Mouse (Mus musculus) adrenal gland, postnatal 4 days (tissue): ENCODE results near the gene Tbce. TPM values are rescaled to one million over a fixed set of nuclear protein-coding genes. Genes with fewer than 3 reads are reported as not detected.

ENCODE experiments used
- DNase-seq, 2 experiments: peaks; one replicate each; pipeline ENCODE4 v3.0.0; 2021 to 2022; ENCODE audit warnings: low spot score in 2 of 2, mixed read lengths in 2 of 2
- long read RNA-seq, 2 experiments: library from polyadenylated mRNA; stranded (forward); transcript quantifications; one replicate each; pipeline ENCODE4 v2.0.0; 2021
- total RNA-seq, 2 experiments: library from RNA; stranded (reverse); gene quantifications; 2 replicates each; pipeline ENCODE4 v1.2.3; 2021

The Tbce gene
- total RNA-seq: 10 to 100 TPM; 62.0 to 63.5 TPM
- long read RNA-seq, experiment 1, transcript Tbce-201 (17 exons, 1,844 nt): major isoform, 9 of 20 reads
- long read RNA-seq, experiment 1, partial matches to known transcripts: 3 of 20 reads
- long read RNA-seq, experiment 1, other reads (novel, unspliced or antisense): 5 of 20 reads
- long read RNA-seq, experiment 2, transcript Tbce-201 (17 exons, 1,844 nt): major isoform, 15 of 37 reads
- long read RNA-seq, experiment 2, partial matches to known transcripts: 4 of 37 reads
- long read RNA-seq, experiment 2, other reads (novel, unspliced or antisense): 15 of 37 reads

DNA sequence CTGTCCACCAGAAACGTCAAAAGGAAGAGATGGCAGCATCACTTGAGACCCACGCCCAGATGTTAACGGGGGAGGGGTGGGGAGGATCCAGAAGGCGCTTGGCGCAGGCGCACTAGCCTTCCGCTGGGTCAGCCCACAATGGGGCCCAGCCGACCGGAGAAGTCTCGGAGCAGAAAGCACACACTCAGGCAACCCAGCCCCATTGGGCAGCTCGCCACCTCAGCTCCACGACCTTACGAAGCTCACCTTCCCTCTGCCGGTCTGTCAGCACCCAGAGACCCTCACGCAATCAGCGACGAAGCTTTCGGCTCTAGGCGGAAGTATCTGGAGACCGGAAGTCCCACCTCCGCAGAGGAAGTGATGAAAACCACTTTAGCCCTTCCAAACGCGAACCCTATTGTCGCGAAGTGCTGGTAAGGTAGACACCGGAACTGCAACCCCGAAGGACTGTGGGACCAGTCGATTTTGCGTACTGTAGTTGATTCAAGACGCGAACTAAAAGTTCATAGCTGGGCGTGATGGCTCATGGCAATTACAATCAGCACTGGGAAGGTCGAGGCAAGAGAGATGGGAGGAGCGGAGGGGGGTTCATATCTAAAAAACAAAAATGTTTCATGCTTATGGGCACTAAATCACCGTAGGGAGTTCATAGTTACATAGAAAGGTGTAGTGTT is at the start of gene Tbce:
Gene Tbce (minus strand): TSS at position 347 of the 674 bp plus-strand sequence.
- DNase-seq: peak; percentile 74 to 81

DNA sequence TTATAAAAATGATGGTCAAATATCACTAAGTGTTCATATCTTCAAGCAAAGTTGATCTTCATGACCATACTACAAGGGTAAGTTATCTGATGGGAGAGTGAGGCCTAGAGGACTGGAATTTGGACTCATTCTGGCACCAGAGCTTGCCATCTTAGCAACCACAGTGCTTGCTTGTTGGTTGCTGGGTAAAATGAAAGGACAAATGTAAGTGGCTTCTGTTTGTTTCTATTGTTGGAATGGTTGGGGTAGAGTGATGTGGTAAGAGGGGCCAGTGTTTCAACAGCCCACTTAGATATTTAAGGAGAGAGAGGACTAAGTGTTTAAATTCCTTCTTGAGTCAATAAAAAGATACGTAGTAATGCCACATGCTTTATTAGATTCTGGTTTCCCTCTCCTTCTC is 49.2 kb upstream of the Tbce start:
- no peak for DNase-seq

DNA sequence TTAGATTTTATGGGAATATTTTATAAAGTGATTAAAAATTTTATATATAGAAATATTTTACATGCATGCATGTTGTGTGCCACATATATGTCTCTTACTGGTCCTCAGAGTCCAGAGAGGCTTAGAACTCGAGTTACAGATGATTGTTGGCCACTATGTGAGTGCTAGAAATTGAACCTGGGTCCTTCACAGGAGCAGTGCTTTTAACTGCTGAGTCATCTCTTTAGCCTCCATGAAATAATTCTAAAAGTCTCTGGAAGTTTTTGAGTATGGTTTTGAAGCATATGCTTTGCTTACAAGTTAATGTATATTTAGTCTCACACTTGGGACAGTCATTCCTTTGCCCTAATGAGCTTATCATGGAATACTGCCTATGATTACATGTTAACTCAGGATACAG is 35.9 kb upstream of the Tbce start:
- no peak for DNase-seq

DNA sequence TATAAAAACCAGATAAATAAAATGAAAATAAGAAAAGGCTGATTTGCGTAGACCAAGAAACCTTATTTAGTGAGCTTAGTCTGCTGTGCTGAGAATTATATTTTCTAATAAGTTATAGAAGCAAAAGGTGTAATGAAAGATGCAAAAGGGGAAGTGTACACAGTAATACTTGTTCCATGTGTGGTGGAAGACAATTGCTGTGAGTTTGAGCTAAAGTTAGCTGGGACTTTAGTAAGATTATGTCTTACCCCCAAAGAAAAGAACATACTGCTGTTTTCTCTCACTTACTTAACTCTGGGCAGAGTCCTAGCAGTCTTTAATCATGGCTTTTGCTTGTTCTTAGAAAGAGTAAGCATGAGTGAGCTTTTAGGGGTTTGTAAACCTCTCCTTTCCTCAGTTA is 34.9 kb upstream of the Tbce start:
- no peak for DNase-seq

DNA sequence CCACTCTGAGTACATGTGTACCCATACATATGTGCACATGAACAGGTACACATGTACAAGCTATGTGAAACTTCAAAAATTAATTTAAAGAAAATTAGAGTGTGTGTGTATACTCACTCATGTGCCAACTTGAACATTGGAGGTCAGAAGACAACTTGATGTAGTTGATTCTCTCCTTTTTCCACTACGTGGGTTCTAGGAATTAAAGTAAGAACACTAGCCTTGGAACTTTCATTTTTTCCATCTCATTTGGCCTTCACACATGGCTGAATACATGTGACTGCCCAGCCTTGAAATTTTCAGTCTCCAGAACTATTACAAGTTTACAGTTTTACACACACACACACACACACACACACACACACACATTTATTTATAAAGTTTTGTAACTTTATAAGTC is 29.9 kb upstream of the Tbce start:
- DNase-seq: no peak

DNA sequence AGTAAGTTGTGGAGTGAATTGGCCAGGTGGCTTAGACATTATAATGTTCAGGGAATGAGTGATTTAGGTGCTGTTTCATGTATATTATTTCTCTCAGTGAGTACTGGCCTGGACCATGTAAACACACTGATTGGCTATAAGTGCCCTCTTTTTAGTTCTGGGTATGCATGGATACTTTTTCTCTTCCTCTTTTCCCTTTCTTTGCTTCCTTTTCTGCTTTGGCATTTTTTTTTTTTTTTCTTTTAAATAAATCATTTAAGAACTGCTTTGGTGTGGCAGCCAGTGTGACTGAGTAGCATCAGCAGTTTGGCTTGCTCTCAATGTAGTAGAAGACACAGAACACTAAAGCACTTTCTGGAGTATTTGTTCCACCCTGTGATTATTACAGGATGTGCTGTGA is 28.6 kb upstream of the Tbce start:
- DNase-seq: no peak

DNA sequence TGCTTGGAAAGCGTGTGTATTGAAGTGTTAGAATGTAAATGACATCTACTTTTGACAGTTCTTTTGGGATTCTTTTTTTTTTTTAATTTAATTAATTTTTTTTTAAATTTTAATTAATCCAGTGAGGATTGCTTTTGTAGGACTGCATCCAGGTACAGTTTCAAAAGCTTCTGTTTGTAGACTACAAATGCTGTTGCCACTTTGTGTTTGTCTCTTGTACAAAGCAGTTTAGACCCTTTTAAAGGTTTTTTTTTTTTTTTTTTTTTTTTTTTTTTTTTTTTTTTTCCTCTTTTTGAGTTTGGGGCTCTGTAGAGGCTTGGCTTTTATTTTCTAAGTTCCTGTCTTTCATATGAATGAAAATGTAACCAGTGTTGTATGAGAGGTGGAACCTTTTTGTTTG is 26.3 kb upstream of the Tbce start:
- no peak for DNase-seq

DNA sequence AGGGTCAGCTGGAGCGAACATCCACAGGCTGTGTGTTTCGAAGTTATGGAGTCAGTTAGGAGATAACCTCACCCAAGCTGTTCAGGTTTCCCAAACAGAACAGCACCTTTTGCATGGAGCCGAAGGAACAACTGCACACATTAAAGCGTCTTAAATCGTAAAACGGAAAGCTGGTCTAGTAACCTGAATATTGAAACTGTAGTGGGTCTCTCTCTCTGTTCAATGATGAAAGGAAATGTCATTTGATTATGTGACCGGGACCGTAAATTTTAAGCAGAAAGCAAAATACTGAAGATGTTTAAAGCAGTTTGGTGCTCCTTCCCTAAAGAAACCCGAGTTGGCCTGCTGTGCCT is 25.6 kb upstream of the Tbce start:
- DNase-seq: no peak

DNA sequence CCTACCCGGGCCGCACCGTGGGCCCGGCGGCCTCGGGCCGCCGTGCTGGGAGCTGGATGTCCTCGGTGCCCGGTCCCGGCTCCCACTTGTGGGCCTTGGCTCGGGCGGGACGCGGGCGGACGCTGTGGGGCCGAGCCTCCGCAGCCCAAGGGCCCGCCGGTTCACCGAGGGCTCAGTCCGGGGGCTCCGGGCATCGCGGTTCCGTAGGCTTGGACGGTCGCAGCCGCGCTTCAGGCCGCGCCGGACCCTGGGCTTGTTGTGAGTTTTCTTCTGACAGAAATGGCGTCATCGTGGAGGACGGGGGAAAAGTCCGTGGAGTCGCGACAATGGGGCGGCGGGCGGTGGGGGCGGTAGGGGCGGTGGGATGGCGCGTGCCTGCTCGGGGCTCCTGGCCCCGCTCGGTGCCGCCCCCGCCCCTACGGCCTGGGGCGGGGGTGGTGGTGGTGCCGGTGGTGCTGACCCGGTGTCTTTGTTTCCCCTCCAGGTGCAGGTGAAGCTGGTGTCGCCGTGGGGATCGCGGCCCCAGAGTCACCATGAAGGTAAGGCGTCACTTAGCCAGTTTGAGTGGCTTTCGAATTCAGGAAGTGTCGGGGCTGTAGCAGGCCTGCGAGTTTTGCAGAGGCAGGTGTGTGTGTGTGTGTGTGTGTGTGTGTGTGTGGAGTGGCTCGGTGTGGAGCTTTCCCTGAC is 25.0 kb upstream of the Tbce start:
- peak; percentile 12 to 14 for DNase-seq

DNA sequence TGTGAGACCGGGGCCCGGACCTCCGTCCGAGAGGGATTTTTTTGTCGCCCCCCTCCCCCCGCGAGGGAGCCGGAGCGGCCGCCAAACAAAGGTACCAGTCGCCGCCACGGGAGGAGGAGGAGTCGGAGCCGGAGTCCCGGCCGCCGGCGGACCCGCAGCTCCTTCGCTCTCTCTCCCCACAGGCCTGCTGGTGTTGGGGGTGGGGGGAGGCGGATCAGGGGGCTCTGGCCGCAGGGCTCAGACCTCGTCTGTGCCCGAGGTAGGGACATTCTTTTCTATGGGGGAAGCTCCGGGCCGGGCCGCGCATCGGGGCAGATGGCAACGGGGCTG is 24.5 kb upstream of the Tbce start:
- no peak for DNase-seq

DNA sequence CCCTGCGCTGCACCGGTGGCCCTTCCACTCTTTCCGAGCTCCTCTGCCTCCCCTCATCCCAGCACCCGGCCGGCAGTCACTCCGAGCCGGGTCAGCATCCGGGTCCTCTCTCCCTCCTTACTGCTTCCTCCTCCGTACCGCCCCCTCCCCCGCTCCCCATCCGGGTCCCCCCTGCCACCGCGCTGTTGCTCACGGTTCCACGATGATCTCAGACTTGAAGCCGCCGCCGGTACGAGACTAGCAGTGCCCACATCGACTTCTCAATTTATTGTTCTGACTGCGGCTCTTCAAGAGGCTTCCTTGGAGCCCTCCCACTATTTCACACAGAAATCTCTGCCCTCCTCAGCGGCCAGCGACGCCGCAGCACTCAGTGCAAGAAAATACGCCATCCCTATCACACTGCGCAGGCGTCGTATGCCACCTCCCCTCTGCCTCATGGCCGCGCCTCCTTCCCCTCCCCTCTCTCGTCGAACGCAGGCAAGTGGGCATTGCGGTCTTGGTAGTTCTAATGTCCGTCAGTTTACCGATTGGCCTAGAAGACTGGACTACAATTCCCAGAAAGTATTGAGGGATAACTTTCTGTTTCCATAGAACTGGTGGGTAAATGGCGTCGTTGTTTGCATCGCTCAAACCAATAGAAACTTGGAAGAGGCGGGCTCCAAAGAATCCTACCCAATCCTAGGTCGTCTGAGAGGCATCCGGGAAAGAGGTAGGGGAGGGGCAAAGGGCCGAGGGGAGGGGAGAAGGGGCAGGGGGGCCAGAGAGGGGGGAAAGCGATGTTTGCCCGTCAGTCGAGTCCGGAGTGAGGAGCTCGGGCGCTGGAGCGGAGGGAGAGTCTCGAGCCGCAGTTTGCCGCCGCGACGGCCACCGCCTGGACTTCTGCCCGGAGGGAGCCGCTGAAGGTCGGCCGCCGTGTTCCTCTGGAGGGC is 23.8 kb upstream of the Tbce start, which contains the start of the genes Arid4b and Ggps1:
Gene Arid4b (plus strand): TSS at position 220 of the 929 bp plus-strand sequence.
Gene Ggps1 (minus strand): TSS at position 476 of the 929 bp plus-strand sequence.
- DNase-seq: peak; percentile 65 to 90

DNA sequence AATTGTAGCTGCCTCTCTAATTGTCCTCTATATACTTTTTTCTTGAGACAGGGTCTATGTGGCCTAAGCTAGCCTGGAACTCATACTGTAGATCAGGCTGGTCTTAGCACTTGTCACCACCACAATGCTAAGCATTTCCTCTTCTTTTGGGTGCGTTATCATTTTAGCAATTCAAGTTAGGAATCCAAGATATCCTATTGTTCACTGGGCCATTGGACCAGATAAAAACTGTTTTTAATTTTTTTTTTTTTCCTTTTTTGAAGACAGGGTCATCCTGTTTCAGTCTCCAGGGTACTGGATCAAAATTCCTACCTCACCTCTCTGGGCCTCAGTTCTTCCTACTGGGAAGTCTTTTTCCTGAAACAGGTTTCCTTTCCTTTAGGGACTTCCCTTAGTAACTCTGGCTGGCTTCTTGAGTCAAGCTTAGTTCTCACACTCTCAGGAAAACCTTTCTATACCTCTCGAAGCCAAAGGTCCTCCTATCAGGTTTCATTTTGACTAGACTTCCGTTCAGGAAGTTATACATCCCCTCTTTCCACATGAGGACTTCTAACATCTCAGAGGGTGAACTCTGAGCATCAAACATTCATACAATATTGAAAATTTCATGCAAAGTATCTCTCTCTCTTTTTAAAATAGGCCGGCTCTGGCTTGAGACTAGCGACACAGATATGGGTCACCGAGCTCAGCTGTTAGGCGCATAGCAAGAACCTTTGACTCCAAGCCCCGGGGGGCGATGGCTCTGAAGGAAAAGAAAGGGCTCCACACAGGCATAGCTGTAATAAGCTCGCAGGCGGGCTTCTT is 23.0 kb upstream of the Tbce start:
- DNase-seq: no peak

DNA sequence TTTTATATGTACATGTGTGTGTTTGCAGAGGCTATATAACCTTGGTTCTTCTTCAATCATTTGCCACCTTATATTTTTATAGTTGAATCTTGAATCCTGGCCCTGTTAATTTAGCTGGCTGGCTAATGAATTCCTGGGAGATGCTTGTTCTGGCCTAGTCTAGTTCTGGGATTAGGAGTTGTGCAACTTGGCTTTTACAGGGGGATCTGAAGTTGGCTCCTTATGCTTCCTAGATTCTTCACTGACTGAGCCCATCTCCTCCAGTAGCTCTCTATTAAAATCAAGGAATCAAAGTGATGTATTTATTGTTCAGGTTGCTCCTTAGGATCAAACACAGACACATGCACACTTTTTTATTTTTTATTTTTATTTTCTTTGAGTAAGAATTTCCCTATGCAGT is 20.1 kb upstream of the Tbce start:
- DNase-seq: no peak

DNA sequence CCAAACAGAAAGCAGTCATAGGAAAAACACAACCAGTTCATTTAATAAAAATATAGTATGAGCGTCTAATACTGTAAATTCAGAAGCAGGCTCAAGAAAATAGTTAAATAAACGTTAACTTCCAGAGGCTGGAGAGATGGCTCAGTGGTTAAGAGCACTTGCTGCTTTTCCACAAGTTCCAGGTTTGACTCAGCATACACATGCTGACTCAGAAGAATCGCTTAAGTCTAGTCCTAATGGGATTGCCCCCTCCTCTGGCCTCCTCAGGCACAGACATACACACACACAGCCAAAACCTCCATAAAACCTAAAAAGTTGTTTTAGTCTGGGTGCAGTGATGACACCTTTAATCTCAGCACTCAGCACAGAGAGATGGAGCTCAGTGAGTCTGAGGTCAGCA is 17.4 kb upstream of the Tbce start:
- DNase-seq: no peak

DNA sequence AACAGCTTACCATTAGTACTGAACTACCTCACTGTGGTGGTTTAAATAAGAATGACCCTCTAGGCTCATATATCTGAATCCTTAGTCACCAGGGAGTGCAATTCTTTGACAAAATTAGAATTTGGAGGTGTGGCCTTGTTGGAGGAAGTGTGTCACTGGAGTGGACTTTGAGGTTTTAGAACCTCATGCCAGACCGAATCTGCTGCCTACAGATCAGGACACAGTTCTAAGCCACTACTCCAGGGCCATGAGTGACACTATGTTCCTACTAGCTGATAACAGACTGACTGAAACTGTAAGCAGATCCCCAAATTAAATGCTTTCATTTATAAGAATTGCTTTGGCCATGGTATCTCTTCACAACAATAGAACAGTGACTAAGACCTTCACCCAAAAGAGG is 10.4 kb upstream of the Tbce start:
- no peak for DNase-seq

DNA sequence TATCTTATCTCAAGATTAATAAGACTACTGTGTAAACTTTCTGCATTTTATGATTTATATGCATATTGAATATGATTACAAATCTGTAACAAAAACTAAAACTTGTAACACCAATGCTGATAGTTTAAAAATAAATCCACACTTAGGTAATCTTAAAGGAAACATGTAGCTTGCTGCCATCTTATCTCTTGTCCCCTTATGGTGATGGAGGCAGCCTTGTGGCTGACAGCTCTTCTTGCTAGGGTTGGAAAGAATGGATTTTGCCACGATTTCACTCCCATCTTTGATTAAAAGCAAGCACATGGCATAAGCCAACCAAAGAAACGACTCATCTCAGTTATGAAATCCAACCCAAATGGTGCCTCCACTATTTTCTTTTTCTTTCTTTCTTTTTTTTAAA is 5.1 kb upstream of the Tbce start:
- no peak for DNase-seq

DNA sequence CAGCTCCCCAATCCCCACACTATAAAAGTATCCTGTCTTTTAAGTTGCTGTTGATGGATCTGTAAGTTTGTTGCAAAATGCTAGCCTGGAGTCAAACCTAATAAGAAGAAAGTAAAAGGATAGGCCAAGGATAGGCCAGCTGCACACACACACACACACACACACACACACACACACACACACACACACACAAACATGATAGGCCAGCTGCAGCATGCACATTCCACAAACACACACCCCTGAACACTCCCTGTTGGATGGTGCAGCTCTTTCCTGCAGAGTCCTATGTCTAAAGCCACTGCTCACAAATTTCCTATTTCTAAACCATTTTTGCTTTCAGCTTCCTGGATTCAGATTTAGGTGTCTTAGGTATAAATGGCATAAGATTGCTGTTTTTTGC is 4.4 kb upstream of the Tbce start:
- DNase-seq: no peak

DNA sequence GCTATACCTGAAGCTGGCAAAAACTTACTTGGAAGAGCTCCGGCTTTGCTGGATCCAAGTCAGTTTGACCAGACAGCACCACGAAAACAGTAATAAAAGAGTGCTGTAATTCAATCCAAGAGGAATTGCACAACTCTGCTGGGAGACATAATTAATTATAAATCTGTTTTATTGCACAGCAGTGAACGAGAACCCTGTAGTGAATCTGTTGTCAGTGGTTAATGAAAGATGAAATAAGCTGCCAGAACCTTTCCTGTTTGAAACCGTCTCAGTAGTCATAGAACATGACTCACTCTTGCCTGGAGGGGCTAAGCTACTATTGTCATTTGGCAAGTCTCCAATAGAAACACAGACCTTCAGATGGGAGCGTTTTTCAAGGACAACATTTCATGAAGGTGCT is 748 bp upstream of the Tbce start:
- DNase-seq: no peak

DNA sequence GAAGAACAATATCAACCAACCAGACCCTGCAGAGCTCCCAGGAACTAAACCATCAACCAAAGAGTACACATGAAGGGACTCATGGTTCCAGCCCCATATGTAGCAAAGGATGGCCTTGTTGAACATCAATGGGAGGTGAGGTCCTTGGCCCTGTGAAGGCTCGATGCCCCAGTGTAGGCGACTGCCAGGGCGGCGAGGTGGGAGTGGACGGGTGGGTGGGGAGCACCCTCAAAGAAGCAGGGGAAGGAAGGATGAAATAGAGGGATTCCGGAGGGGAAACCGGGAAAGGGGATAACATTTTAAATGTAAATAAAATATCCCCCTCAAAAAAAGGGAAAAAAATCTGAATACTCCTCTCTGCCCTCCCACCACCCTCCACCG is 537 bp downstream of the Tbce start:
- DNase-seq: no peak

DNA sequence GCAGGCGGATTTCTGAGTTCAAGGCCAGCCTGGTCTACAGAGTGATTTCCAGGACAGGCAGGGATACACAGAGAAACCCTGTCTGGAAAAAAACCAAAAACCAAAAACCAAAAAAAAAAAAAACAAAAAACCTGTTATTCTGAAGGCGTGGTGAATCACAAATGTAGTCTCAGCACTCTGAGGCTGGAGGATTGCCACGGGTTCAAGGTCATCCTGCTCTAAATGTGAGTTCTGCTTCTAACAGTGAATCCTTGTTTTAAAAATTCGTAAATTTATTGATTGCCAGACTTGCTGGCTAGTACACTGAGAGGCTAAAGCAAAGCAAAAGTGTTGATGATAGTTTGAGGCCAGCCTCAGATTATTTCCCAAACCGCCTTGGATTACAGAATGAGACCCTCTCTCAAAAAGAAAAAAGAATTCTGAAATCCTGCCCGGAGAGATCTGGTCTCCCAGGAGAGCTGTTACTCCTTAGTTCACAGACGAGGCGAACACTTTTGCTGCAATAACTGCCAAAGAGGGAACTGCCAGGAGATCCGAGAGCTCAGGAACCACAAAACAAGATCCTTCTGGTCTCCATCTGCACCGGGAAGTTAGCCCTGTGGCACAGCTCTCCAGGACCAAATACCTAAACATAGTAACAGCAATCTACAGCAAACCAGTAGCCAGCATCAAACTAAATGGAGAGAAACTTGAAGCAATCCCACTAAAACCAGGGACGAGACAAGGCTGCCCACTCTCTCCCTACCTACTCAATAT is 3.4 kb downstream of the Tbce start:
- DNase-seq: no peak
